Mouse (Mus musculus) B cell, adult 2 months (primary cell): ENCODE data around the gene Gm20850.
"Not testable (repeated sequence)": the region's sequence is repeated elsewhere in the genome, so short reads cannot be mapped to it uniquely, and the experiment has no call there.

Experiments
- DNase-seq, 2 experiments: peaks; one replicate each; pipeline ENCODE4 v3.0.0; 2022

Gm20850 gene

DNA sequence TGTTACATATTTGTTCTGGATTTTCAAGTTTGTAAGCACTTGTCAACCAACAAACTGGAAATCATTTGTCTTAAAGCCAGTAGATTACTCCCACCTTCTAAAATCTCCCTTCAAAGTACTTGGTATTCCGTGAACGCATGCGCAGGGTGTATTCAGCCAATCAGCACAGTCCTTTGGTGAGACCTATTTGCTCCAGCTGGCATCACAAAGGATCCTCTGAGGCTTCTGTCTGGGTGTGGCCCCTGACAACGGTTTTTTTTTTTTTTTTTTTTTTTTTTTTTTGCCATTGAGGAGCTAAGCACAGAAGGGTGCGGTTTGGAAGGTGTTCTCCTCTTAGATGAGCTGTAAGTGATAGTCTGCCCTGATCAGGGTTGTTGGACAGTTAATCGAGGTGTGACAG lies at the start of gene Gm20850:
Gm20850 (plus strand) TSS at position 301 of the 400 bp plus-strand sequence.
- DNase-seq, result not testable (repeated sequence)
